Mouse (Mus musculus) liver, adult (tissue): ENCODE measurements around the gene Ttc32.

Source experiments
- GATA4 ChIP-seq: IDR thresholded peaks from 2 replicates; pipeline ENCODE4 v1.6.1; 2014; ENCODE audit warnings: mild to moderate bottlenecking, low read length; ENCODE audit not compliant: insufficient replicate concordance

Ttc32 gene

GRCm38 (mm10) chr12:9036409-9036808, 6.6 kb downstream of the Ttc32 start:
- TF ChIP-seq GATA4, result no peak

GRCm38 (mm10) chr12:9040177-9040576, 10.4 kb downstream of the Ttc32 start:
- TF ChIP-seq GATA4, result no peak

GRCm38 (mm10) chr12:9040686-9041085, 10.9 kb downstream of the Ttc32 start:
- TF ChIP-seq GATA4, result no peak

GRCm38 (mm10) chr12:9042316-9042715, 12.5 kb downstream of the Ttc32 start:
- no peak for TF ChIP-seq GATA4

- TF ChIP-seq GATA4, result no peak
These were observed 13.0 kb downstream of the Ttc32 start for GRCm38 (mm10) chr12:9042759-9043158.

GRCm38 (mm10) chr12:9044666-9045065, 14.9 kb downstream of the Ttc32 start:
- no peak for TF ChIP-seq GATA4

- no peak for TF ChIP-seq GATA4
These were observed 16.9 kb downstream of the Ttc32 start for GRCm38 (mm10) chr12:9046674-9047073.

GRCm38 (mm10) chr12:9048090-9048489, 18.3 kb downstream of the Ttc32 start:
- no peak for TF ChIP-seq GATA4

GRCm38 (mm10) chr12:9050824-9051223, 21.0 kb downstream of the Ttc32 start:
- no peak for TF ChIP-seq GATA4

GRCm38 (mm10) chr12:9052075-9052829, 22.5 kb downstream of the Ttc32 start:
- no peak for TF ChIP-seq GATA4

GRCm38 (mm10) chr12:9053345-9053744, 23.5 kb downstream of the Ttc32 start:
- TF ChIP-seq GATA4, result no peak

GRCm38 (mm10) chr12:9054012-9054411, 24.2 kb downstream of the Ttc32 start:
- TF ChIP-seq GATA4, result no peak

- TF ChIP-seq GATA4, result no peak
These were observed 25.5 kb downstream of the Ttc32 start for GRCm38 (mm10) chr12:9055269-9055668.

- no peak for TF ChIP-seq GATA4
These were observed 29.7 kb downstream of the Ttc32 start for GRCm38 (mm10) chr12:9059502-9059901.

- TF ChIP-seq GATA4, result no peak
These were observed 30.2 kb downstream of the Ttc32 start for GRCm38 (mm10) chr12:9059965-9060364.

- TF ChIP-seq GATA4, result no peak
These were observed 33.8 kb downstream of the Ttc32 start for GRCm38 (mm10) chr12:9063611-9064010.

GRCm38 (mm10) chr12:9071058-9071457, 41.3 kb downstream of the Ttc32 start:
- TF ChIP-seq GATA4, result no peak
